Mouse (Mus musculus) adrenal gland, postnatal 4 days (tissue): ENCODE data around the gene Slc44a2. TPM values are rescaled to one million over a fixed set of nuclear protein-coding genes. Genes with fewer than 3 reads are reported as not detected.

Experiments
- DNase-seq, 2 experiments: peaks; one replicate each; pipeline ENCODE4 v3.0.0; 2021 to 2022; ENCODE audit warnings: low spot score in 2 of 2, mixed read lengths in 2 of 2
- total RNA-seq, 2 experiments: library from RNA; stranded (reverse); gene quantifications; 2 replicates each; pipeline ENCODE4 v1.2.3; 2021

The Slc44a2 gene
- total RNA-seq, 2 experiments from 2014 or later: 73.6 to 75.4 TPM

- DNase-seq: peak; percentile 44 to 56
Measured at GRCm38 (mm10) chr9:21368131-21368584, 47.7 kb downstream of the Slc44a2 start.

- DNase-seq: no peak
Measured at GRCm38 (mm10) chr9:21369080-21369479, 48.6 kb downstream of the Slc44a2 start.

- DNase-seq: no peak
Measured at GRCm38 (mm10) chr9:21370876-21371275, 50.4 kb downstream of the Slc44a2 start.

GRCm38 (mm10) chr9:21372508-21372907 is 52.0 kb downstream of the Slc44a2 start:
- DNase-seq: no peak

GRCm38 (mm10) chr9:21379195-21379594 is 58.7 kb downstream of the Slc44a2 start:
- DNase-seq: no peak

- no peak for DNase-seq
Measured at GRCm38 (mm10) chr9:21380868-21381267, 60.4 kb downstream of the Slc44a2 start.

GRCm38 (mm10) chr9:21383966-21384365 is 63.5 kb downstream of the Slc44a2 start:
- no peak for DNase-seq

- no peak for DNase-seq
Measured at GRCm38 (mm10) chr9:21392646-21393175, 72.2 kb downstream of the Slc44a2 start.

- no peak for DNase-seq
Measured at GRCm38 (mm10) chr9:21395692-21396091, 75.2 kb downstream of the Slc44a2 start.

- DNase-seq: no peak
Measured at GRCm38 (mm10) chr9:21397170-21397569, 76.7 kb downstream of the Slc44a2 start.

- no peak for DNase-seq
Measured at GRCm38 (mm10) chr9:21401042-21401441, 80.5 kb downstream of the Slc44a2 start.

- DNase-seq: no peak
Measured at GRCm38 (mm10) chr9:21402764-21403253, 82.3 kb downstream of the Slc44a2 start.

- no peak for DNase-seq
Measured at GRCm38 (mm10) chr9:21403745-21404144, 83.2 kb downstream of the Slc44a2 start.

Other genes with a start within 250 kb of the Slc44a2 start
- under 1 TPM in 1 of 2 experiments, not detected in 1; 0.64 TPM for gene Gm49373, start 247.6 kb upstream of the Slc44a2 start, total RNA-seq
- 10 to 100 TPM; 32.9 to 37.7 TPM for gene Fdx1l, start 247.1 kb upstream of the Slc44a2 start, total RNA-seq
- gene Gm38431, start 228.7 kb upstream of the Slc44a2 start, total RNA-seq: 1 to 10 TPM; 3.1 to 3.9 TPM
- gene Raver1, start 228.7 kb upstream of the Slc44a2 start, total RNA-seq: 10 to 100 TPM; 67.0 to 68.4 TPM
- gene Tyk2, start 189.5 kb upstream of the Slc44a2 start, total RNA-seq: 10 to 100 TPM; 18.9 to 19.2 TPM
- 100 to 1,000 TPM; 174 to 190 TPM for gene Cdc37, start 170.7 kb upstream of the Slc44a2 start, total RNA-seq
- gene Pde4a, start 155.0 kb upstream of the Slc44a2 start, total RNA-seq: 10 to 100 TPM in 1 of 2 experiments, 1 to 10 TPM in 1; 9.7 to 10.6 TPM
- 10 to 100 TPM; 46.6 to 50.8 TPM for gene Keap1, start 81.3 kb upstream of the Slc44a2 start, total RNA-seq
- under 1 TPM; 0.20 to 0.28 TPM for gene S1pr5, start 72.3 kb upstream of the Slc44a2 start, total RNA-seq
- 10 to 100 TPM; 33.4 to 38.7 TPM for gene Atg4d, start 55.4 kb upstream of the Slc44a2 start, total RNA-seq
- 10 to 100 TPM; 40.2 to 41.8 TPM for gene Kri1, start 32.7 kb upstream of the Slc44a2 start, total RNA-seq
- 10 to 100 TPM; 21.9 to 25.6 TPM for gene Cdkn2d, start 29.3 kb upstream of the Slc44a2 start, total RNA-seq
- 1 to 10 TPM in 1 of 2 experiments, not detected in 1; 3.4 TPM for gene Ap1m2, start 8.4 kb upstream of the Slc44a2 start, total RNA-seq
- 100 to 1,000 TPM; 107 to 118 TPM for gene Ilf3, start 47.2 kb downstream of the Slc44a2 start, total RNA-seq
- 10 to 100 TPM; 34.0 to 35.3 TPM for gene Qtrt1, start 91.1 kb downstream of the Slc44a2 start, total RNA-seq
- 100 to 1,000 TPM; 111 to 116 TPM for gene Dnm2, start 104.2 kb downstream of the Slc44a2 start, total RNA-seq
- gene Tmed1, start 189.6 kb downstream of the Slc44a2 start, total RNA-seq: 10 to 100 TPM; 37.3 to 37.8 TPM
- gene AB124611, start 205.5 kb downstream of the Slc44a2 start, total RNA-seq: 1 to 10 TPM; 3.7 to 5.0 TPM
- gene Carm1, start 226.2 kb downstream of the Slc44a2 start, total RNA-seq: 10 to 100 TPM; 71.4 to 83.9 TPM